23 mouse cellular contexts compared by ENCODE assay signal in the genomic region with DNA sequence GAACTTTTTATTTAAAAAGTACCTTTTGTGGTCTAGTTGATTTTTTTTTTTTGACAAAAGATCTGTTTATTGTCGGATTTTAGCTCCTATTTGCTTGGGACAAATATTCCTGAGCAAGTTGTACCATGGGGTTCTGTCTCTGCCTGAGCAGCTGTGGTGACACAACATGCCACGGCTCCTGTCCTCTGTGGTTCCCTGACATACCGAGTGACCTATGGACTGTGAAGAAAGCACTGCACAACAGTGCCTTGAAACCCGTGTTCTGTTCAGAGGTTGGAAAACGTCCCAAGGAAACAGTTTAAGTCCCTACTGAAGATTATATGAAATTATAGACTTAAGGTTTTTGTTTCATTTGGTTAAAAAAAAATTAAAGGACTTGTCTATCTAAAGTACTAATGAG. TPM values are rescaled to one million over a fixed set of nuclear protein-coding genes. Genes with fewer than 3 reads are reported as not detected.
DNase-seq lines count a peak whose midpoint lies in the region; ATAC-seq and TF ChIP-seq lines count a peak whose summit lies in the region.
"Had no signal": no experiment of that assay in that cellular context is flagged by ENCODE, and none has a peak within 500 bp of the region (broad histone marks: within the 10 kb centered on the region; RNA-seq: fewer than 3 reads in every experiment).

No protein-coding gene starts in this region.

- H3K27me3 ChIP-seq in kidney, embryonic 14.5 days (ENCODE audit: control insufficient read depth, insufficient read depth, low read length) = no peaks in the 10 kb centered on the region
- no peaks in the 10 kb centered on the region for H3K27me3 ChIP-seq in liver, adult 2 months (ENCODE audit: control insufficient read depth, insufficient read depth, low read length)
- no peaks in the 10 kb centered on the region for H3K27me3 ChIP-seq in forebrain, embryonic 13.5 days
- H3K27me3 ChIP-seq: heart, embryonic 12.5 days; megakaryocyte, embryonic 14.5 days; neural tube, embryonic 13.5 days had no signal

- no peak overlapping the region for H3K9ac ChIP-seq in kidney, embryonic 14.5 days (ENCODE audit: low read depth, low read length)
- H3K9ac ChIP-seq in liver, adult 2 months (ENCODE audit: low read depth, low read length) = no peak overlapping the region
- H3K9ac ChIP-seq in forebrain, embryonic 13.5 days = no peak overlapping the region
- H3K9ac ChIP-seq: heart, embryonic 12.5 days; neural tube, embryonic 13.5 days had no signal

- H3K4me3 ChIP-seq in kidney, embryonic 14.5 days (ENCODE audit: low read length) = no peak overlapping the region
- H3K4me3 ChIP-seq in liver, adult 2 months (ENCODE audit: insufficient read depth, low read depth, low read length) = no peak overlapping the region
- no peak overlapping the region for H3K4me3 ChIP-seq in olfactory bulb, adult 2 months (ENCODE audit: insufficient read depth, low read depth, low read length)
- no peak overlapping the region for H3K4me3 ChIP-seq in forebrain, embryonic 13.5 days
- H3K4me3 ChIP-seq: forebrain, embryonic 10.5 days; heart, embryonic 12.5 days; megakaryocyte, embryonic 14.5 days; neural tube, embryonic 13.5 days had no signal

- no peak overlapping the region for H3K4me2 ChIP-seq in kidney, embryonic 14.5 days (replicated peaks; ENCODE audit: low read depth, low read length)
- no peak overlapping the region for H3K4me2 ChIP-seq in forebrain, embryonic 13.5 days
- H3K4me2 ChIP-seq: heart, embryonic 12.5 days; neural tube, embryonic 13.5 days had no signal

- no peaks in the 10 kb centered on the region for H3K79me2 ChIP-seq in liver, adult 2 months (ENCODE audit: control insufficient read depth, insufficient read depth, low read length)

- H3K27ac ChIP-seq in kidney, embryonic 14.5 days (ENCODE audit: low read depth, low read length) = no peak overlapping the region
- no peak overlapping the region for H3K27ac ChIP-seq in liver, adult 2 months (replicated peaks; ENCODE audit: insufficient read depth, low read depth, low read length)
- H3K27ac ChIP-seq in olfactory bulb, adult 2 months (ENCODE audit: insufficient read depth, low read depth, low read length) = 0 out of 2 replicates have a peak overlapping the region, but pooled peaks have one; percentile 33
- no peak overlapping the region for H3K27ac ChIP-seq in forebrain, embryonic 13.5 days
- H3K27ac ChIP-seq: forebrain, embryonic 10.5 days; hindbrain, postnatal 0 days; neural tube, embryonic 13.5 days had no signal

- no peaks in the 10 kb centered on the region for H3K9me3 ChIP-seq in kidney, embryonic 14.5 days (ENCODE audit: control insufficient read depth, low read length)
- H3K9me3 ChIP-seq in forebrain, embryonic 13.5 days (replicated peaks) = no peaks in the 10 kb centered on the region
- H3K9me3 ChIP-seq: forebrain, embryonic 10.5 days; G1E; heart, embryonic 12.5 days; megakaryocyte, embryonic 14.5 days; neural tube, embryonic 13.5 days had no signal

- H3K36me3 ChIP-seq in kidney, embryonic 14.5 days (ENCODE audit: control insufficient read depth, insufficient read depth, low read length) = peaks cover 27% of the 10 kb centered on the region; the same call in 1 of the 2 replicates
- no peaks in the 10 kb centered on the region; the same call in 1 of the 2 replicates for H3K36me3 ChIP-seq in liver, adult 2 months (ENCODE audit: control insufficient read depth, insufficient read depth, low read length)
- peaks cover 22% of the 10 kb centered on the region for H3K36me3 ChIP-seq in forebrain, embryonic 13.5 days (ENCODE audit: poor library complexity, severe bottlenecking)

- DNase-seq in kidney, adult 8-10 months = peak; percentile 5 to 14
- no peak for DNase-seq in kidney, adult 18-20 months
- peak; percentile 83 for DNase-seq in liver, adult 2 months (ENCODE audit: extremely low read depth, low read depth, low spot score)
- no peak for DNase-seq in adrenal gland, postnatal 25 days
- no peak for DNase-seq in gastrocnemius, adult 8-10 months (ENCODE audit: low spot score in 2 of 2)
- DNase-seq: cerebellum, adult 18-20 months; cerebellum, postnatal 25 days; heart, postnatal 14 days; layer of hippocampus, postnatal 36 days; lung, postnatal 14 days; midbrain, embryonic 14.5 days; spleen, adult 18-20 months; thymus, postnatal 36 days had no signal

- WGBS in kidney, embryonic 14.5 days = 55% methylated on average over 5 of the region's 5 CpGs
- WGBS in liver, adult 2 months = 23% methylated on average over 5 of the region's 5 CpGs
- 72% methylated on average over 5 of the region's 5 CpGs for WGBS in olfactory bulb, adult 2 months
- WGBS in forebrain, embryonic 13.5 days = 77% methylated on average over 5 of the region's 5 CpGs

- 0 out of 2 replicates have a peak, but pooled peaks cover 3% of the 10 kb centered on the region for H3K4me1 ChIP-seq in kidney, embryonic 14.5 days (ENCODE audit: control insufficient read depth, insufficient read depth, low read length)
- H3K4me1 ChIP-seq in liver, adult 2 months (ENCODE audit: control insufficient read depth, insufficient read depth, low read length) = no peaks in the 10 kb centered on the region
- H3K4me1 ChIP-seq in olfactory bulb, adult 2 months (ENCODE audit: control insufficient read depth, insufficient read depth, low read length) = peaks cover 3% of the 10 kb centered on the region; the same call in 1 of the 2 replicates
- no peaks in the 10 kb centered on the region for H3K4me1 ChIP-seq in forebrain, embryonic 13.5 days

- TF ChIP-seq CTCF in liver, adult 2 months (IDR thresholded peaks at IDR 0.05; ENCODE audit: low read depth, low read length) = no peak
- no peak for TF ChIP-seq CTCF in olfactory bulb, adult 2 months (IDR thresholded peaks at IDR 0.05; ENCODE audit: insufficient read depth, low read depth, low read length)

- ATAC-seq in kidney, embryonic 14.5 days (ENCODE audit: low FRiP score, low TSS enrichment) = peak; percentile 81; the same call in 1 of the 2 replicates
- no peak for ATAC-seq in forebrain, embryonic 13.5 days
- ATAC-seq: hindbrain, postnatal 0 days had no signal

- TF ChIP-seq POLR2A in liver, adult 2 months (IDR thresholded peaks at IDR 0.05; ENCODE audit: extremely low read depth, insufficient read depth, low read length) = no peak
- no peak for TF ChIP-seq POLR2A in olfactory bulb, adult 2 months (IDR thresholded peaks at IDR 0.05; ENCODE audit: insufficient read depth, low read depth, low read length)

RNA-seq across cellular contexts. Expression of gene Rhobtb3, which starts 36.6 kb away (rescaled TPM):
- polyA plus RNA-seq in kidney, embryonic 14.5 days (2014; fragmentation: Nextera tagmentation; extraction: Ambion mirVana) = 36.2 and 67.0 TPM in 2 replicates
- 4.3 and 8.5 TPM in 2 replicates for total RNA-seq in liver, adult 2 months (2014; rRNA removed)
- polyA plus RNA-seq in liver, adult 2 months (2012; rRNA removed) = 1.6 and 1.7 TPM in 2 replicates
- not detected in 2 replicates for polyA plus RNA-seq in olfactory bulb, adult 2 months (2012; ENCODE audit: insufficient read depth, insufficient read length, low replicate concordance, missing spikeins)
- polyA plus RNA-seq in forebrain, embryonic 13.5 days (2015; fragmentation: Nextera tagmentation; extraction: Ambion mirVana) = 38.3 and 38.7 TPM in 2 replicates
- total RNA-seq in adrenal gland, postnatal 25 days (2021) = 7.7 and 9.3 TPM in 2 replicates
- total RNA-seq in gastrocnemius, adult 8-10 months (2022) = 10 to 100 TPM; 18.7 to 21.6 (median 20.0) TPM

RNA-seq across cellular contexts. Expression of gene Spata9, which starts 59.8 kb away (rescaled TPM):
- 0.77 and 1.1 TPM in 2 replicates for polyA plus RNA-seq in kidney, embryonic 14.5 days (2014; fragmentation: Nextera tagmentation; extraction: Ambion mirVana)
- not detected in 2 replicates for total RNA-seq in liver, adult 2 months (2014; rRNA removed)
- not detected in 2 replicates for polyA plus RNA-seq in liver, adult 2 months (2012; rRNA removed)
- polyA plus RNA-seq in olfactory bulb, adult 2 months (2012; ENCODE audit: insufficient read depth, insufficient read length, low replicate concordance, missing spikeins) = not detected in 2 replicates
- 1.2 and 1.8 TPM in 2 replicates for polyA plus RNA-seq in forebrain, embryonic 13.5 days (2015; fragmentation: Nextera tagmentation; extraction: Ambion mirVana)
- not detected in 2 replicates for total RNA-seq in adrenal gland, postnatal 25 days (2021)
- total RNA-seq in gastrocnemius, adult 8-10 months (2022) = not detected
- total RNA-seq: gastrocnemius, adult 18-20 months; heart, postnatal 14 days; layer of hippocampus, postnatal 36 days had no signal
- polyA plus RNA-seq: G1E had no signal

Comparison
In these comparisons a context has a peak if more than half of its experiments do, and no peak if none do; other contexts are left out.
1. DNase-seq: peak in kidney, adult 8-10 months (2 of 2) and liver, adult 2 months (single experiment); none in kidney, adult 18-20 months (single experiment), adrenal gland, postnatal 25 days (single experiment) and gastrocnemius, adult 8-10 months (0 of 2).
2. RNA of gene Rhobtb3, which starts 36.6 kb away (polyA plus RNA-seq): 36.2 to 67.0 TPM in kidney, embryonic 14.5 days and 38.3 to 38.7 TPM in forebrain, embryonic 13.5 days; 1.6 to 1.7 TPM in liver, adult 2 months and not detected in olfactory bulb, adult 2 months; every median in the first group is over 10 times any median in the second.